Mouse (Mus musculus) cerebellum, adult 2 months (tissue): ENCODE measurements around the gene 1190005I06Rik.

Source experiments
- CTCF ChIP-seq: fragments of 200-500 bp; IDR thresholded peaks from 2 replicates; pipeline ENCODE4 v1.5.1; 2011; ENCODE audit warnings: low read depth, mild to moderate bottlenecking, control low read depth, low read length, moderate library complexity, borderline replicate concordance; ENCODE audit not compliant: insufficient read depth
- POLR2A ChIP-seq: fragments of 200-500 bp; IDR thresholded peaks from 2 replicates; pipeline ENCODE4 v1.6.1; 2011; ENCODE audit warnings: low read length, control low read depth, borderline replicate concordance; ENCODE audit not compliant: insufficient read depth

DNA sequence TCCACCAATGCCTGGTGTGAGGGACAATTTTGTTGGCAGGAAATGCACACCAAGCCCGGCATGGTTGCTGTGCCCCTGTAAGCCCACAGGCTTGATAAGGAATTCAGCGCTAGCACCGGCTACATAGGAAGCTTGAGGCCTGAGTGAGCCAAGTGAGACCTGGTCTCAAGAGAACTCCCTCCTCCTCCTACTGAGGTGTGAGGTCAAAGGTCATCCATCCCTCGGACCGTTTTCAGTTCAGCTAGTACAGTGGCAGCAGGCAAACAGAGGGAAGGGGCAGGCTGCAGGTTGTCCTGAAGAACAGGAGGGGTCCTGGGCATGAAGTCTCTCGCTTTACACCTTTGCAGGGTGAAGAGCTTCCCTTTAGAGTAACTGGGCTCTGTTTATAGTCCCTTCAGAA lies 16.6 kb downstream of the 1190005I06Rik start:
- TF ChIP-seq POLR2A (no peak), CTCF (no peak)
